Mouse (Mus musculus): Measurements from ENCODE around the gene Gm21861. TPM values are rescaled to one million over a fixed set of nuclear protein-coding genes. Genes with fewer than 3 reads are reported as not detected.

Gene Gm21861
- not detected for polyA plus RNA-seq (2017; shearing (Covaris generic))

GRCm38 (mm10) chrY:58814497-58814896 is at the start of gene Gm21861:
Gm21861 (minus strand) TSS chrY:58814597.

